Mouse (Mus musculus) olfactory bulb, adult 2 months (tissue): ENCODE results near the gene Fbln5.

Source experiments
- CTCF ChIP-seq: fragments of 200-500 bp; IDR thresholded peaks from 2 replicates; pipeline ENCODE4 v1.5.1; 2012; ENCODE audit warnings: low read depth, mild to moderate bottlenecking, low read length, moderate library complexity; ENCODE audit not compliant: insufficient read depth
- POLR2A ChIP-seq: fragments of 200-500 bp; IDR thresholded peaks from 2 replicates; pipeline ENCODE4 v1.6.1; 2012; ENCODE audit warnings: mild to moderate bottlenecking, low read depth, low read length, moderate library complexity; ENCODE audit not compliant: insufficient read depth

GRCm38 (mm10) chr12:101821596-101821995 is 2.7 kb upstream of the Fbln5 start:
- TF ChIP-seq CTCF (no peak), POLR2A (no peak)
